Mouse (Mus musculus): ENCODE results near the gene Snf8. TPM values are rescaled to one million over a fixed set of nuclear protein-coding genes. Genes with fewer than 3 reads are reported as not detected.
A peak's percentile ranks its signal among the peaks of the same experiment; 100 is the strongest.

Snf8 gene
- polyA plus RNA-seq, 1 experiment from 2014 or later: 102 TPM

DNA sequence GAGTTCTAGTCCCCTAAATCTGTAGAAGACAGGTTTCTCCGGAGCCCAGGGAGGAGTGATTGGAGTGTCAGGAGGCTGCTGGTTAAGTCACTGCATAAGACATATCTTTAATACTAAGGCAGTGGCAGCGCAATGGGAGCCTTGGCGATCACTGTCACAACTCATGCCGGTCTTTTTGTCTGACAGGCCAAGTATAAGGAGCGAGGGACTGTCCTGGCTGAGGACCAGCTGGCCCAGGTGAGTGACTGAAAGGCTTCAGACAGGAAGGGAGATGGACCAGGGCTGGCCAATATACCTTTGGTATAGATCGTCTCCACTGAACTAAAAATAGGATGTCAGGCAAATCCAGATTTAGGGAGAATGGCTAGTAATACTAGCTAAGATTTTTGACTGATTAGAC, 448 bp downstream of the Snf8 start:
- no peak for DNase-seq (ENCODE audit: low spot score)
- H3K4me1 ChIP-seq: peaks cover 11% of the 10 kb centered on the region
- 8% methylated on average over 6 of the region's 6 CpGs for WGBS
- peak overlapping the region; percentile 91 for H3K27ac ChIP-seq
- no peaks in the 10 kb centered on the region for H3K9me3 ChIP-seq
- peaks cover 14% of the 10 kb centered on the region for H3K36me3 ChIP-seq
- H3K4me3 ChIP-seq: peak overlapping the region; percentile 91
- H3K27me3 ChIP-seq (ENCODE audit: insufficient read depth, poor library complexity, severe bottlenecking): no peaks in the 10 kb centered on the region

DNA sequence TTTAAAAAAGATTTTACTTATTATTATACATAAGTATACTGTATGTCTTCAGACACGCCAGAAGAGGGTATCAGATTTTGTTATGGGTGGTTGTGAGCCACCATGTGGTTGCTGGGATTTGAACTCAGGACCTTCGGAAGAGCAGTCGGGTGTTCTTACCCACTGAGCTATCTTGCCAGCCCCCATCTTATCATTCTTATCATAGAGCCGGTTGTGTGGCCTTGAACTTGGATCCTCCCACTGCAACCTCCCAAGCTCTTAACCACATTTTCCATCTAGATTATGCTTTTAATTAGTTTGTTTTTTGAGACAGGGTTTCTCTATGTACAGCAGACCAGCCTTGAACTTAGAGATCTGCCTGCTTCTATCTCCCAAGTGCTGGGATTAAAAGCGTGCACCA, 2.8 kb downstream of the Snf8 start:
- Histone ChIP-seq H3K4me1 (peaks cover 11% of the 10 kb centered on the region), H3K4me3 (no peak overlapping the region), H3K27ac (no peak overlapping the region), H3K27me3 (ENCODE audit: insufficient read depth, poor library complexity, severe bottlenecking) (no peaks in the 10 kb centered on the region), H3K9me3 (no peaks in the 10 kb centered on the region), H3K36me3 (peaks cover 30% of the 10 kb centered on the region)
- WGBS: 88% methylated on average over 5 of the region's 5 CpGs
- no peak for DNase-seq (ENCODE audit: low spot score)

DNA sequence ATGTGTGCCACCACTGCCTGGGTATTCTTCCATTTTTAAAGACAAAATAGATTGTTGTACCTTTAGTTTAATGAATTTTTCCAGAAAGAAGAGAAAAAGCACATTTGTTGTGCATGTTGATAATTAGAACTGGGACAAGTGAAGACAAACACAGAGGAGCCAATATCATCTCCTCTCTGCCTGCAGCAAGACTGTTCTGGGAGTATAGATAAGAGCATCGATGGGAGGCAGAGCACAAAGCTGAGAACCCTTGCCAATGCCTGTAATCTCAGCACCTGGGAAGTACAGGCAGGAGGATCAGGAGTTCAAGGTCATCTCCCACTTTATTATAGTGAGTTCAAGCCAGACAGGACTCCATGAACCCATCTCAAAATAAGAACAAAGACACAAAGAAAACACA, 3.9 kb downstream of the Snf8 start:
- Histone ChIP-seq H3K27me3 (ENCODE audit: insufficient read depth, poor library complexity, severe bottlenecking) (no peaks in the 10 kb centered on the region), H3K9me3 (no peaks in the 10 kb centered on the region), H3K4me1 (peaks cover 11% of the 10 kb centered on the region), H3K4me3 (no peak overlapping the region), H3K36me3 (peaks cover 38% of the 10 kb centered on the region), H3K27ac (no peak overlapping the region)
- 53% methylated on average over 1 of the region's 1 CpGs for WGBS
- DNase-seq (ENCODE audit: low spot score): no peak

DNA sequence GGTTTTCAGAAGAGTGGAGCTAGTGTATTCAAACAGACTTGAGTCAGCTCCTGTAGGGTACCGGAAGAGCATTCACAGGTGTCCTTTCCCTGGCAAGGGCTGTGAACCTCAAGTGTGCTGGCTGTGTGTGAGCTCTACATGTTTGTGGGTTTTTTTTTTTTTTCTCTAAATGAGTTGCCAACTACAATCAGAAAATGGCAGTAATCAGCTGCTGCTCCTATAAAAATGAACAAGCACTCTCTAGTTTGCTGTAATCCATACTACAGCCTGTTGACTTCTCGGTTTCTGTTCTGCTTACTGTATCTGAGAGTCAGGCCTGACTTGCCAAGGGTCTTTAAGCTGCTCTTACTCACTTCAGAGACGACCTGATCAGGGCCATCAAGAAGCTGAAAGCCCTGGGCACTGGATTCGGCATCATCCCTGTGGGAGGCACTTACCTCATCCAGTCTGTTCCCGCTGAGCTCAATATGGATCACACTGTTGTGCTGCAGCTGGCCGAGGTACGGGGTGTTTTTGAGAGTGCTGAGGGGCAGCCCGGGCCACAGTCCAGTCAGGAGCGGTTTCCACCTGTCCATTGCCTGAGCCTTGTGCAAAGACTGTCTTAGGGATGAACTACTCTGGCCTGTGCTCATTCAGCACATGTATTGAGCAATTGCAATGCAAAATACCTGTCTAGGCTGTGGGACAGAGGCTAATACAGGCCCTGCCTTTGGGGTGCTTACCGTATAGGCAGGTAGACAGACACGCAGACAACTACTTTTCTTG, 10.3 kb downstream of the Snf8 start:
- Histone ChIP-seq H3K4me1 (no peaks in the 10 kb centered on the region), H3K36me3 (peaks cover 65% of the 10 kb centered on the region), H3K9me3 (no peaks in the 10 kb centered on the region), H3K27me3 (ENCODE audit: insufficient read depth, poor library complexity, severe bottlenecking) (no peaks in the 10 kb centered on the region), H3K4me3 (no peak overlapping the region), H3K27ac (no peak overlapping the region)
- no peak for DNase-seq (ENCODE audit: low spot score)
- WGBS: 83% methylated on average over 11 of the region's 11 CpGs

DNA sequence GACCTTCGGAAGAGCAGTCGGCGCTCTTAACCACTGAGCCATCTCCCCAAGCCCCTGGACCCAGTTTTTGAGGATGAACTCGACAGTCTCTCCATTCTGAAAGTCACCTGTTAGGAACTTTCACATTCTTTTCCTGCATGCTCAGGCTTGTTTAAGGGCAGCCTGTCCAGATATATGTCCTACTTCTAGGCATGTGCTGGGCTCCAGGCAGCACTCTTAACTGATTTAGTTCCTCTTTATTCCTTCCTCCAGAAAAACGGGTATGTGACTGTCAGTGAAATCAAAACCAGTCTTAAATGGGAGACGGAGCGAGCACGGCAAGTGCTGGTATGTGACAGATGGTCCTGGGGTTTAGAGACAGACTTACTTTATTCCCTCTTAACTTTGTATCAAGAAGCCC, 11.3 kb downstream of the Snf8 start:
- no peak for DNase-seq (ENCODE audit: low spot score)
- Histone ChIP-seq H3K27me3 (ENCODE audit: insufficient read depth, poor library complexity, severe bottlenecking) (no peaks in the 10 kb centered on the region), H3K9me3 (no peaks in the 10 kb centered on the region), H3K27ac (no peak overlapping the region), H3K36me3 (peaks cover 68% of the 10 kb centered on the region), H3K4me1 (no peaks in the 10 kb centered on the region), H3K4me3 (no peak overlapping the region)
- 85% methylated on average over 8 of the region's 8 CpGs for WGBS

DNA sequence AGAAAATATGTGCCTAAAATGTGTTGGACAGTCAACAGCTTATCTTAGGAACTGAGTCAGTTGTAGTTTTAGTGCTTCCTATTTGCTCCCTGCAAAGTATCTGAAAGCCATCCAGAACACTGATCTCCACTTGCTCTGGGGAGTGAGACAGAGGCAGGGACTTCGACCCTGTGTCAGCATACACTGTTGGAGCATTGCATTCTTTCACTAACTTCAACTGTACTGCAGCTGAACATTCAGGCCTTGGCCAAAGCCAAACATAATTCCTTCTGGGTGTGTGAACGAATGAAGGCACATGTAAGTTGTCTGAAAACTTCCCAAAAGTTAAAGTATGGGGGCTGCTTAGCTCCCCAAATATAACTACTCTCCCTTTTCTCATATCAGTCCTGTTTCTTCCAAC, 12.1 kb downstream of the Snf8 start:
- no peaks in the 10 kb centered on the region for H3K4me1 ChIP-seq
- H3K4me3 ChIP-seq: no peak overlapping the region
- H3K36me3 ChIP-seq: peaks cover 71% of the 10 kb centered on the region
- H3K9me3 ChIP-seq: no peaks in the 10 kb centered on the region
- H3K27ac ChIP-seq: no peak overlapping the region
- DNase-seq (ENCODE audit: low spot score): no peak
- no peaks in the 10 kb centered on the region for H3K27me3 ChIP-seq (ENCODE audit: insufficient read depth, poor library complexity, severe bottlenecking)
- 83% methylated on average over 2 of the region's 2 CpGs for WGBS

DNA sequence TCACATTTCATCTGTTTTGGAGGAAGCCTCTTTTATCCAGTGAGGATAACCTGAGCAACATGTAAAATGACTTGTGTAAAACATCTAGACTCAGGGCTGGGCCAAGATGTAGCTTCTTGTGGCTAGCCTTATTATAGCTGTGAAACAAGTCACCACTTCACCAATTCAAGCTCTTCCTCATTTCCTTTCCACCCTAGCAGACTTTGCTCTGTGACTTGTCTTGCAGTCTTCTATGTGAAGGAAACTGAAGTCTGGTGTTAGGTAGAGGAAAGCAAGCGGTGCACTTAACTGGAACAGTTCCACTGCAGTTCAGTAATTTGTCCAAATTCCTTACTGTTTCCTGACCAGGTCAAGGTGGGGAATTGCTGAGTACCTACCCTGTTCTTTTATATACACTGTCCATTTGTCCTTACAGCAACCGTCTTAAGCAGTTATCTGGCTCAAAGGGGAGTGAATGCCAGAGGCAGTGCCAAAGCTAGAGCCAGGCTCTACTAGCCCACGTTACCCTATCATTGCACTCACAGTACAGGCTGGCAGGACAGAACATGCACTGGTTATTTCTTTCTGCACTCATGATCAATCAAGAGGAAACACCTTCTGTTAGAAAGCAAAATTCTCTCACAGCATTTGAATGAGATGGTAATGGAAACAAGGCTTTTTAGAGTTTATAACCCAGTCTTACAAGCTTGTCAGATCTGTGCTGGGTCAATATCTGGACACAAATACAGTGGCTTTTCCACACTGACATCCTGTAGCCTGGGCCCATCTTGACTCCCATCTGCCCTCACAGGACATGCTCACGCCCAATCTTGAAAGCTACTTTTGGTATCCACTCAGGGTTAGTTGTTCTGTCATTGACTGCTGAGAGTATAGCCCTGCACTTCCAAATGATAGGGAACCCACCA, 13.0 kb downstream of the Snf8 start:
- H3K4me3 ChIP-seq: no peak overlapping the region
- H3K27me3 ChIP-seq (ENCODE audit: insufficient read depth, poor library complexity, severe bottlenecking): no peaks in the 10 kb centered on the region
- WGBS: 89% methylated on average over 4 of the region's 4 CpGs
- peaks cover 75% of the 10 kb centered on the region for H3K36me3 ChIP-seq
- H3K27ac ChIP-seq: no peak overlapping the region
- H3K9me3 ChIP-seq: no peaks in the 10 kb centered on the region
- no peaks in the 10 kb centered on the region for H3K4me1 ChIP-seq
- DNase-seq (ENCODE audit: low spot score): no peak

DNA sequence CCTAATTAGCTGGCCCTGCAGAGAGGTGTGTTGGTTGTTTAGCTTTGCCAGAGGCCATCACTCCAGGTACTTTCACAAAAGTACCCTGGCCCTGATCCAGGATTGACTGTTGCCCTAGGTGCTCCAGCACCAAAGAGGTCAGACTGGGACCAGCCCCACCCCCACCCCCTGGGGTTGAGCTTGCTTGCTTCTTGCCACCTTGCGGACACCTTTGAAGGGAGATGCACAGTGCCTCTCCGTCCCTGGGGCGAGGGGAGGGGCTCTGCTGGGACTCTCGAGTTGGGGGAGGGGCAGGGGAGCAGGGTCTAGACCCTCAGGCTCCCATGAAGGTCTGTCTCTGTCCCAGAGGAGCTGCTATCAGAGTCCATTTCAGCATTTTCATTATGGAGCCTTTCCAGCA, 15.3 kb downstream of the Snf8 start:
- no peak overlapping the region for H3K27ac ChIP-seq
- no peak overlapping the region for H3K4me3 ChIP-seq
- DNase-seq (ENCODE audit: low spot score): no peak
- H3K27me3 ChIP-seq (ENCODE audit: insufficient read depth, poor library complexity, severe bottlenecking): no peaks in the 10 kb centered on the region
- peaks cover 86% of the 10 kb centered on the region for H3K36me3 ChIP-seq
- H3K9me3 ChIP-seq: no peaks in the 10 kb centered on the region
- 82% methylated on average over 4 of the region's 4 CpGs for WGBS
- H3K4me1 ChIP-seq: no peaks in the 10 kb centered on the region

DNA sequence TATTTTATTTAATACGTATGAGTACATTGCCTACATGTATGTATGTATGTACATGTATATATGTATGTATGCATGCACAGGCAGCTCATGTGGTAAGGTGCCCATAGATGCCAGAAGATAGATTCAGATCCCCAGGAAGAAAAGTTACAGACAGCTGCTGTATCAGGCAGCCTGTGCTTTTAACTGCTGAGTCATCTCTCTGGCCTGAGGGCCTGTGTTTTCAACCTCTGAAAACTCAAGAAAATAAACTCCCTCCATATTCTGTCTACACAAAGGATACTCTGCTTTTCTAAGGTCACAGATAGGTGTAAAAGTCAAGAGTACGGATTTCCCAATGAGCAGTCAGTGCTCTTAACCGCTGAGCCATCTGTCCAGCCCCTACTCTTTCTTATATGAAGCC, 16.2 kb downstream of the Snf8 start:
- no peaks in the 10 kb centered on the region for H3K27me3 ChIP-seq (ENCODE audit: insufficient read depth, poor library complexity, severe bottlenecking)
- DNase-seq (ENCODE audit: low spot score): no peak
- no peak overlapping the region for H3K4me3 ChIP-seq
- WGBS: 90% methylated on average over 3 of the region's 3 CpGs
- no peak overlapping the region for H3K27ac ChIP-seq
- H3K36me3 ChIP-seq: peaks cover 88% of the 10 kb centered on the region
- H3K4me1 ChIP-seq: no peaks in the 10 kb centered on the region
- H3K9me3 ChIP-seq: no peaks in the 10 kb centered on the region

DNA sequence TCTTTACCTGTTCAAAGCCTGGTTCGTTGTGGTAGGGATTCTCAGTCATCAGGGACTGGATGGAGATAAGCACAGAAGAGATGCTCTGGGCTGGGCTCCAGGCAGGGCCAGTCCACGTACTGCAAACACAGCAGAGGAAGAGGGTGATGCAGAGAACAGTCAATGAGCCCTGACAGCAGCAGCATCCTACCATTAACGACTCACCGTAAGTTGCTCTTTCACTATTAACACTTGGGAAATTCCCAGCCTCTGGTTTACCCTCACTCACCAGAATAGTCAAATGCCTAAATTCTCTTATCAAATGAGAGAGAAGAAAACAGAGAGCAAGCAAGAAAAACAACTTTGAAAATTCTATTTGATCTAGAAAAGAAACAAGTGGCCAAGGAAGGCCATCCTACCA, 23.6 kb downstream of the Snf8 start:
- WGBS: 86% methylated on average over 4 of the region's 4 CpGs
- no peaks in the 10 kb centered on the region for H3K27me3 ChIP-seq (ENCODE audit: insufficient read depth, poor library complexity, severe bottlenecking)
- no peak for DNase-seq (ENCODE audit: low spot score)
- H3K4me1 ChIP-seq: peaks cover 5% of the 10 kb centered on the region
- H3K9me3 ChIP-seq: no peaks in the 10 kb centered on the region
- no peak overlapping the region for H3K27ac ChIP-seq
- H3K36me3 ChIP-seq: peaks cover 89% of the 10 kb centered on the region
- no peak overlapping the region for H3K4me3 ChIP-seq

DNA sequence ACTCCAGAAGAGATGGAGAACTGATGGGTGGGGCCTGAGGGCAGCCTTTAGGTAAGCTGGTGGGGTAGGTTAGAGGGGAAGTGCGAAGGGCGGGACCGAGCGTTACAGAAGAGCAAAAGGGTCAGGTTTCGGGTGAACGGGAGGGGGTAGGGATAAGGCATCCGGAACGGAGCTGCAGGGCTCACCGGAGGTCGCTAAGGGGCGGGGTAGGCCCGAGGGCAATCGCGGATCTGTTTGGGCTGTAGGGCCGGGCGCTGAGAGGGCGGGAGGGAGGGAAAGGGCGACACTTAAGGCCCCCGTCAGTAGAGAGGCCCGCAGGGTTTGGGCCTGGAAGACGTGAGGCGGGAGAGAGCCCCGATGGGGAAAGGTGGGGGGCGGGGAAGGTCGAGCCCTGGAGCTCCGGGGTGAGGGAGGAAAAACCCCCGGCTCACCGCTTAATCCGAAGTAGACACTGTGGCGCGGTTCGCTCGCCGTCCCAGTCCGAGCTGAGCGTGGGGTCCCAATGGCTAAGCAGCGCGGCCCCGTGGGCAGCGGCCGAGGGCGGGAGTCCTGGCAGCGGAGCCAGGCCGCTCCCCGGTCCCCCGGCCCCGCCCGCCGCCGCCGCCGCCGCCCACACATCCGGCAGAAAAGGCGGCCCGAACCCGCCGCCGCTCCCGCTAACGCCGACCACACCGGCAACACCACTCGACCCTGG, 30.0 kb downstream of the Snf8 start:
- DNase-seq (ENCODE audit: low spot score): peak; percentile 85
- WGBS: under 1% methylated on average over 59 of the region's 64 CpGs
- peaks cover 24% of the 10 kb centered on the region for H3K4me1 ChIP-seq

DNA sequence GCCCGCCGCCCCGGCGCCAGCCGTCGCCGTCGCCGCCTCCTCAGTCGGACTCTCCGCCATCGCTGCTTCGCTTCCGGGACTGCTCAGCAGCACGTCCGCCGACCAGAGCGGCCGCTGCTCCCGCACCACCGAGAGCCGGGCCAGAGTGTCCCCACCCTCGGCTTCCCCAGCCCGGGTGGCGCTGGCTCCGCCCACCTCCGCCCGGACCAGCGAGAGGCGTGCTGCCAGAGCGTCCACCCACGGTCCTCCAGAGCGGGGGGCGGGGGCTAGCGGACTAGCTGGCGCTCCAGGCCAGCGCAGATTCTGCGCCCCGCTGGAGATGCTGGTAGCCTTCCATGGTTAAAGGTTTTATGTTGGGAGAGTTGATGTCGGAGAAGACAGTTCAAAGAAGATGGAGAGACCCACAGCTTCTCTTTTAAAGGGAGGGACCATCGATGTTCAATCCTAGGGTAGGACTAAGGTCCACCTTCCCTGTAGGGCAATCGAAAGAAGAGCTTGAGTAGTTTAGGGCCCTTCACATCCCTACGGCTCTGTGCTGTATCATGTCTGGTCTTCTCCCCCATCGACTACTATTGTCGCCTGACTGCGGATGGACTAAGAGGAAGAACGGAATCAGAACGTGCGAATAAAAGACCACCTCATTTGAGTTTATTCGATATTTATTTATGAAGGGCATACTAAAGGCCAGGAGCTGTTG, 30.7 kb downstream of the Snf8 start, which contains the start of gene Ube2z:
Ube2z (minus strand) TSS at position 174 of the 697 bp plus-strand sequence.
- DNase-seq (ENCODE audit: low spot score): peak; percentile 97
- H3K27me3 ChIP-seq (ENCODE audit: insufficient read depth, poor library complexity, severe bottlenecking): no peaks in the 10 kb centered on the region
- peak within 1 kb of the TSS; percentile 89 for H3K4me3 ChIP-seq
- H3K9me3 ChIP-seq: no peaks in the 10 kb centered on the region
- H3K27ac ChIP-seq: peak within 1 kb of the TSS; percentile 97
- peaks cover 33% of the 10 kb centered on the region for H3K36me3 ChIP-seq
- WGBS: 5% methylated on average over 50 of the region's 50 CpGs
- peaks cover 24% of the 10 kb centered on the region for H3K4me1 ChIP-seq

More for the DNA sequence above, 30.0 kb downstream of the Snf8 start:
- Histone ChIP-seq H3K9me3 (no peaks in the 10 kb centered on the region), H3K27me3 (ENCODE audit: insufficient read depth, poor library complexity, severe bottlenecking) (no peaks in the 10 kb centered on the region), H3K27ac (peak overlapping the region; percentile 97), H3K4me3 (peak overlapping the region; percentile 89), H3K36me3 (peaks cover 33% of the 10 kb centered on the region)

All from heart, embryonic 10.5 days (tissue).